Mouse (Mus musculus): ENCODE measurements around the gene Gm3685.
"Not testable (repeated sequence)": the region's sequence is repeated elsewhere in the genome, so short reads cannot be mapped to it uniquely, and the experiment has no call there.

The Gm3685 gene

DNA sequence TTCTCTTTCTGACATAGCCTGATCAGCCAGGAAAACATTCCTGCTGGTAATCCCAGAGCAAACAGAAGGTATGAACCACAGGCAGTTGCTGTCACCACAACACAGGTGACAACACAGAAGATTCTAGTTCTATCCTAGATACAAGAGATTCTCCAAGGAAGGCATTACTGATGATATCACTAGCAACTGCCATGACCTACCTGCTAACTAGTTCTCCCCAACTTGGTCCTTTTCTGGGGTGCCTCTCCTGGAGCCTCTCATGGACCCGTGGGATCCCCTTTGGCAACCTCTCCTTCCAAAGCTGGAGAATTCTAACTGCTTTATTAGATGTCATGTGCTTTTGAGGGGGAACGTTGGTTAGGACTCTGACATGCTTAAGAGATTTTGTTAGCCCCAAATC is at the start of gene Gm3685:
Gm3685 (minus strand) TSS at position 101 of the 400 bp plus-strand sequence.
- not testable (repeated sequence) for DNase-seq

DNA sequence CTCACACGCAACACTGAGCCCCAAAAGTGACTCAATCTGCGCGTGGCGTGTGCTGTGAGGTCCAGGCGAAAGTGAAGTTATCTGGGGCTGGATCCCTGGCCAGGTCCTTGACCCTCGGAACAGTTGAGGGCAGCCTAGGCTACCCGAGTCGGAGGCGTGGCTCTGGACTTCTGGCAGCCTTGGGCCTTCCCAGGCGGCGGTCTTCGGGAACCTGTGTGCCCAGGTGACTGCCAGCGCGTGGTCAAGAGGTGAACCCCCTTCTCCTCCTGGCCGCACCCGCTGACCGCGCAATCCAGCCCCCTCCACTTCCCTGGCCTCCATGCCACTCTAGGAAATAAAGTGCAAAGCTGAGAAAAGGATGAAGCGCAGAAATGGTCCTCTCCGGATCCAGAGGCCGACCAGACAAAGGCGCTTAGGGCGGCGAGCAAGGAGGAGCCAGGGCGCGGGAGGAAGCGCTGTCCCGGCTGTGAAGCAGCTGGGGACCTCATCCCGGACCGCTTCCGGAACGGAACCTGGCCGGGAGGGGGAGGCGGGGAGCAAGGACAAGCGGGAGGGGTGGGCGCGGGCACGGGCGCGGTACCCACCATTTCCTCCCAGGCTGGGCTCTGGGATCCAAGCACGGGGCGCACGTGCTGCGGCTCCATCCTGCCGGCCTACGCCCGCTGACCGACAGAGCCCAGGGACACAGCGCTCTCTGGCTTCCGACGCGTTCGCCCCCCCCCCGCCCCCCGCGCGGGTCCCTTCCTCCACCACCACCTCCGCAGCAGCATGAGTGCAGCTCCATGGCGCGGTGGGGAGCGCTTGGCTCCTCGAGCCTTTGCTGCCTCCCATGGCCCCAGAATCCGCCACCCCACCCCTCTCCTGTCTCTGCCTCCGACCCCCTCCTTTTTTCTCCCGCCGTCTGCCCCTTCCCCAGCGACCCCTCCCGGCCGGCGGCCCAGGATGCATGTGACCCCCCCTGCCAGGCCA is 17.7 kb downstream of the Gm3685 start, which contains the start of gene Gm10406:
Gm10406 (minus strand) TSS at position 669 of the 969 bp plus-strand sequence.
- not testable (repeated sequence) for DNase-seq

DNA sequence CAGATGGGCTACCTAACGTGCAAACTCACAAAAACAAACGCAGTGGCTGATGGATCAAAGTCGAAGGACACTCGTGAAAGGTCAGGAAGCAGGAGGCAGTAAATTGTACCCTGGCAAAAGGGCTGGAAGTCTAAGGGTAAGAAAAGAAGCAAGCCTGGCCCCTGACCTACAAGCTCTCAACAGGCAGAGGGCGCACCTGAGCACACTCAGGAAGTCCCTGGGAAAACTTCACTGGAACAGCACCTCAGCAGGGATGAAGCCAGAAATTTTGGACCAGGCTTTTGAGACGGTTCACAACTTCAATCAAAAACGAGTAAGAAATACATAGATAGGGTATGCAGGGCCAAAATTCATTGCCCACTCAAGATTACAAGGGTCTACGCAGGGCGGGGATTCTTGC is 18.5 kb downstream of the Gm3685 start:
- not testable (repeated sequence) for DNase-seq
